Mouse (Mus musculus): Measurements from ENCODE around the gene Rsph9.

Rsph9 gene

DNA sequence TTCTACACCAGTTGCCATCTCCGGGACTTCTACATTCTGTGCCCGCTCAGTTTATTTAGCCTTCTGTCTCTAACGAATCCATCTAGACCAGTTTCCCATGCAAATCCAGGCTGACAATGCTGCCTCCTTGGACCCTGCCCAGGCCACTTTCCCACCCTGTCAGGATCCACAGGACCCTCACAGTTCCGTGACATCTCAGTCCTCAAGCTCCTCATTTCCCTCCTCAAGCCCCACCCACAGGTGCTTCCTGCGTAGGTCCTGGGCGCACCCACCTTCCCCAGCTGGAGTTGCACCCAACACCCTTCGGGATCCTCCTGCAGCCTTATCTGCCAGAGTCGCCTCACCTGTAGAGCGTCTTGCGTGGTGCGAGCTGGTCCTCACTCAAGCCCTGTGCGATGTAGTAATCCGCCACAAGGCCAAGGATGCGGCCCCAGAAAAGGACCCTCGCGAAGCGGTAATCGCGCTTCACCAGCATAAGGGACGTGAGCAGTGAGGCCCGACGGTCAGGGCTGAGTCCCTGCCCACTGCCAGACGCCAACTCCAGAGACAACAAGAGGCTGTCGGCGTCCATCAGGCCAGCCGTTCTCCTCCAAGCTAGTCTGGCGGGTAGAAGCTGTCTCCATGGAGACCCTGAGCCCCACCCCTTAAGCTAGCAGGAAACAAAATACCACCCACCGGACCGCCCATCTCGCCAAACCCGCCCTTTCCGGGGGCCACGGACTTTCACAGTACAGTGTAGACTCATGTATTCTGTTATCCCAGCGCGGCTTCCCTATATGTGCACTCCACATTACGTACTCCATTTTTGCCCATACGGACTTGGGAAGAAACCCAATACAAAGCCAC is at the start of gene Rsph9:
TSS of gene Rsph9 (minus strand) at position 639 of the 846 bp plus-strand sequence.
- in situ Hi-C loops (cut with MboI, MseI): no loop called here

DNA sequence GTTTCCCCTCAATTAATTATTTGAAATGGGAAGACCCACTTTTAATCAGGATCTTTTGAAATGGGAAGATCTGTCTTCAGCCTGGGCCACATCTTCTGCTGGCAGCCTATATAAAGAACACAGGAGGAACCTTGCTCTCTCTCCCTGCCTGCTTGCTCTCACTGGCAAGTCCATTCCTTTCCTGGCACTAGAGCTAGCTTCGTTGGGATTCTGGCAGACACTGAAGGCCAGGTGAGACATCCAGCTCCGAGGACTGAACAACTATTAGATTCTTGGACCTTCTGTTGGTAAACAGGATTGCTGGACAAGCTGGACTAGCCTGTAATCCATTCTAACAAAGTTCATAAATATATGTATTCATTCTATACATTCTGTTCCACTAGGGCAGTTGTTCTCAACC is 44.8 kb upstream of the Rsph9 start:
- in situ Hi-C loops (cut with MboI, MseI): no loop called here

DNA sequence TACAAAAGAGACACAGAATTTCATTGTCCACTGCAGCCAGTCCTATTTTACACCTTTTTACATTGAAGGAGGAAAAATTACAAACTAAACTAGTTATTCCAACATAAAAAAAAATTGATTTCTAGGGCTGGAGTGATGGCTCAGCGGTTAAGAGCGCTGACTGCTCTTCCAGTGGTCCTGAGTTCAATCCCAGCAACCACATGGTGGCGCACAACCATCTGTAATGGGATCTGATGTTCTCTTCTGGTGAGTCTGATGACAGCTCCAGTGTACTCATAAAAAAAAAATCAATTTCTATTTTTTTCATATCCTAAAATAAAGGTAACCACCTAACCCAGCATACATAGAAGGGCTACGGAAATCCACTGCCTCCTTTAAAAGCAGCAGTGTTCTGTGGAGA is 38.3 kb upstream of the Rsph9 start:
- in situ Hi-C loops (cut with MboI, MseI): no loop called here

DNA sequence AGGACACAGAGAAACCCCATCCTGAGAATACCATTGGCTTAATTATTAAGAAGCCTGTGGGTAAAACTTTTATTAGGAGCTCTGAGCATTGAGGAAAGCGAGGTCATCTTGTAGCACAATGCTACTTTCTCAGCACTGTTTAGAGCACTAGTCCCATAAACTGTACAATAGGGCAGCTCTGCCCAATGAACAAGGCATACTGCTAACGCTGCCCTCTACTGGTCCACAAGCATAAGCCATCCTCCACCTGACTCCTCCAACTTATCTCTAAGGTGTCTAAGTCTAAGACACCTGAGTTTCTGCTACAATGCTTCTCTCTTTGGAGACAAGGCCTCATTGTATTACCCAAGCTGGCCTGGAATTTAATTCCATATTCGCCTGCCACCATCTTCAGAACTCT is 26.5 kb upstream of the Rsph9 start:
- in situ Hi-C loops (cut with MboI, MseI): loop anchor here in 1 of 2 experiments (25.0 kb wide), 1 partner anchor 1867 kb away; the partner anchor contains the start of gene 1700122O11Rik

DNA sequence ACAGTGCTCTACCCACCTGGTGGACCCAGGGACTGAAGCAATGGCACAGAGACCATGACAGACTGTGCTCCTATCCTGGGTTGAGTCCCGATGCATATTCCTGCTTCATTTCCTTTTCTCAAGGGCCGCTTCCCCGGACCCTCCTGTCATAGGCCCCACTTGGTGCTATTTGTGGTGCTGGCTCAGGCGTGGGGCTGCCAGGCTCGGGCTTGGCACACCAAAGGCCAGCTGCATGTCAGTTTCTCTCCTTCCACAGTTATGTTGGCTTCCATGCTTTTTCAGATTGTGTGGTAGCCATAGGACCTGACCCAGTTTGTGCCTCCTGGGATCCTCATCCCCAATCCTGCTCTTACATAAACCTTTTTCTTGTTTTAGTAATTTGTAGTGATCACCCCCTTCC is 24.8 kb upstream of the Rsph9 start:
- in situ Hi-C loops (cut with MboI, MseI): loop anchor here (5.0 to 25.0 kb wide), 2 partner anchors 34 to 1869 kb away; partner anchors contain the start of genes 1700122O11Rik (in 1 of the 2), Polh (in 1 of the 2) and Xpo5 (in 1 of the 2)

DNA sequence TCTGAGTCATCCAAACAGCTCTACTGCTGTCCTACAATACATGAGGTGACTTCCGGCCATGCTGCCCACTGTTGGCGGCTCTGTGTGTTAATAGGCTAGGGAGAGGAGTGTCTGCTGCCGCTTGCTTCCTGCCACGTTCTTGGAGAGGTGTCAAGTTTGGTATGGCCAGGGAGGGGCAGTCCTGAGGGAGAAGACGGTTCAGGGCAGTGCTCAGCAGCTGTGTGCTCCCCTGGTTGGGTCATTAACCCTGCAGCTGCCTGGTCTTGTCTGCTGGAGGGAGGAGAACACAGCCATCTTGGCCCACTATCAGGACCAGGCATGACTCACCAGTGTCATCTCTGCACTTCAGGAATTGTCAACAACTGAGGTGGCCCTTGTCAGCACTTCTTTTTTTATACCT is 24.3 kb upstream of the Rsph9 start:
- in situ Hi-C loops (cut with MboI, MseI): loop anchor here (5.0 to 25.0 kb wide), 2 partner anchors 34 to 1869 kb away; partner anchors contain the start of genes 1700122O11Rik (in 1 of the 2), Polh (in 1 of the 2) and Xpo5 (in 1 of the 2)

DNA sequence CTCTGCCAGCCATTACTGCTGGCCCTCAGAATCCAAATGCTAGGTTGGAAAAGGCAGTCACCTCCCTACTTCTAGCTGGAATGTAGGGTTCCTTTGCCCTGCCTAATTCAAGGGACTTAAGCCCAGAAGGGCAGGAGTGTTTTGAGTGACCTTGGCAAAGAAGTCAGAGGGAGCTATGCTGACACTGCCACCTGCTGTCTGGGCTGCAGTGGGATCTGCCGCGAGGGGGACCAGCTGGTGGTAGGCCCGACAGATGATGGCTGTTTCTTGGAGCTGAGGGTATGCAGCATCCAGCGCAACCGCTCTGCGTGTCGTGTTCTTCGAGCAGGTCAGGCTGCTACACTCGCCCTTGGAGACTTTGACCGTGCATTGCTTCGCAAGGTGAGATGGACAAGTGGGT is 23.0 kb upstream of the Rsph9 start:
- in situ Hi-C loops (cut with MboI, MseI): loop anchor here (5.0 to 25.0 kb wide), 2 partner anchors 35 to 1870 kb away; partner anchors contain the start of genes 1700122O11Rik (in 1 of the 2), Polh (in 1 of the 2) and Xpo5 (in 1 of the 2)

DNA sequence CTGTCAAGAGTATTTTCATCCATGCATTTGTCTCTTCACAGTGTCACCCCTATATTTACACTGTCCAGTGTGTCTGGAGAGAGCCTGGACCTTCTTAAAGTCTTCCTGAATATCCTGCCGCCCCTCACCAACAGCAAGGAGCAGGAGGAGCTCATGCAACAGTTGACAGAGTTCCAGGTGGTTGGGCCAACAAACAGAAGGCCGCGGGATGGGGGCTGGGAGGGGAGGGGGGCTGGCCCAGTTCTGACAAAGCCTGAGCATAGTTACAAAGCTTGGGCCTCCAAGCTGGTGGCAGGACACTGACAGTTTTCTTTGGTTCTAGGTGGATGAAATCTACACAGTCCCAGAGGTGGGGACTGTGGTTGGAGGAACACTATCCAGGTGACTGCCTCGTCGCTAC is 22.3 kb upstream of the Rsph9 start:
- in situ Hi-C loops (cut with MboI, MseI): loop anchor here (5.0 to 25.0 kb wide), 2 partner anchors 36 to 1871 kb away; partner anchors contain the start of genes 1700122O11Rik (in 1 of the 2), Polh (in 1 of the 2) and Xpo5 (in 1 of the 2)

DNA sequence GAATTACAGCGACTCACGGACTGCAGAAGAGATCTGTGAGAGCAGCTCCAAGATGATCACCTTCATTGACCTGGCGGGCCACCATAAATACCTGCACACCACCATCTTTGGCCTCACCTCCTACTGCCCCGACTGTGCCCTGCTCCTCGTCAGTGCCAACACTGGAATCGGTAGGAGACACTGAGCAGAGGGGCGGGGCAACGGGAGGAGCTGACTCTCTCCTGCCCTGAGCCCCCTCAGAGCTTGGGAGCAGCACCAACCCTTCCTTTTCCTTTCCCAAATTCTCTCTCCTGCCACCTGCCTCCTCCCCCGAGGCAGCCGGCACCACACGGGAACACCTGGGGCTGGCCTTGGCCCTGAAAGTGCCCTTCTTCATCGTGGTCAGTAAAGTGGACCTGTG is 21.4 kb upstream of the Rsph9 start:
- in situ Hi-C loops (cut with MboI, MseI): loop anchor here (5.0 to 25.0 kb wide), 2 partner anchors 37 to 1872 kb away; partner anchors contain the start of genes 1700122O11Rik (in 1 of the 2), Polh (in 1 of the 2) and Xpo5 (in 1 of the 2)

DNA sequence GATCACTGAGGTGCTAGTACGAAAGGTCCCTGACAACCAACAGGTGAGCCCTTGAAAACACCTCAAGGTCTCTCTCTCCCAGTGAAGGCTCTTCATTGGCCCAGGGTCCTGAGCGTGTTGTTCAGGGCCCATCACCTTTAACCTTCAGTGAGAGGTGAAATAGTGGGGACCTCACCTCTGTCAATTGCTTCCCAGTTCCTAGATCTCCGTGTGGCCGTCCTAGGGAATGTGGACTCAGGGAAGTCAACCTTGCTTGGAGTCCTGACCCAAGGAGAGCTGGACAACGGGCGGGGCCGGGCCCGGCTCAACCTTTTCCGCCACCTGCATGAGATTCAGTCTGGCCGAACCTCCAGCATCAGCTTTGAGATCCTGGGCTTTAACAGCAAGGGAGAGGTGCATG is 20.8 kb upstream of the Rsph9 start:
- in situ Hi-C loops (cut with MboI, MseI): loop anchor here (5.0 to 25.0 kb wide), 2 partner anchors 38 to 1873 kb away; partner anchors contain the start of genes 1700122O11Rik (in 1 of the 2), Polh (in 1 of the 2) and Xpo5 (in 1 of the 2)

DNA sequence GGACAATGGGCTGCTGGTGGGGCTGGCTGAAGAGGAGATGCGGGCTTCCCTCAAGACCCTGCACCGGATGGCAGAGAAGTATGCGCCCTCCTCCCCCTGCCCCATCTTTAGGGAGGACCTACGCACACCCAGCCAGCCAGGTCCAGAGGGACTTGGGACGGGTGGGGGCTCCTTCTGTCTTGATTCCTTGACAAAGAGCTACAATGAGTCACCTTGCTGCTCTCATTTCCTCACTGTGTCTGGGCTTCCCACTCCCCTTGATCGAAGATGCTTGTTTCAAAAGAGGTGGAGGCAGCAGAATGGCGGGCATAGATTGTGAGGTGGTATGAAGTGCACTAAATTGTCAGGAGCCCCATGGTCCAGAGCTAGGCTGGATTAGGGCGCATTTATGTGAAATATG is 20.3 kb upstream of the Rsph9 start:
- in situ Hi-C loops (cut with MboI, MseI): loop anchor here in 1 of 2 experiments (25.0 kb wide), 1 partner anchor 1873 kb away; the partner anchor contains the start of gene 1700122O11Rik

DNA sequence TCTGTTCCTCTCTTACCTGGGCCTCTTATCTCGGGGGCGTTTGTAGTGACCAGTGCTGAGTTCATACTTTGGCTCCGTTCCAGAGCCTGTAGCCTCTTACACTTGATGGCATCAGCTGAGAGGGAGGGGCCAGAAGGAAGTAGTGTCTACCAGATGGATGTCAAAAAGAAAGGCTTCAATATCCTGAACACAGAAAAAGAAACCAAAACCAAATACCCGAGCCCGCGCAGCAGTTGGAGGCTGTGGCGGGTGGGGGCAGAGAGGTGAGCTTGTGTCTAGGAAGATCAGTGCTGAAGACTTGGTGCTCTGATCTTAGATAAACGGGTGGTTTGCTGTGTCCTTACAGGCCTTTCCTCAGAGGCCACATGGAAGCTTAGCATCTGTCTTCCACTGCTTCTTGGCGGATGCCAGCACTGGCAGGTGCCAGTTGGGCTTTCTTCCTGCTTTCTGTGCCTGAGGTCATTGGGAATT is 19.0 kb upstream of the Rsph9 start:
- in situ Hi-C loops (cut with MboI, MseI): loop anchor here in 1 of 2 experiments (25.0 kb wide), 1 partner anchor 1874 kb away; the partner anchor contains the start of gene 1700122O11Rik

DNA sequence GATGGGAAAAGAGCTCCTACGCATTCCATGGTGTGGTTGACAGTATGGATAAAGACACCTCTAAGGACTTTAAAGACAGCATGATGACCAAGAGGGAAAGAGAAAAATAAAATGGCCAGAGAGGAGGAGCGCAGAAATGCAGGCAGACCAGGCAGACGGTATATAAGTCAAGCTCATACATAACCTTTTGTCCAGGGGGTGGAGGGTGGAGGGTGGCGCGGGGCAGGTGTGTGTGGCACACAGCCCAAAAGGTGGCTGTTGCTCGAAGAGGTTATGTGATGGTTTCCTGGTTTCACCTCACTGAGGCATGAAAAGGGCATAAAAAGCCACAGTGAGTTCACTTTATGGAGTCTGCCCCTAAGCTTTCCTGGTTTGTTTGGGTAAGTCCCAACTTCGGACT is 18.5 kb upstream of the Rsph9 start:
- in situ Hi-C loops (cut with MboI, MseI): loop anchor here in 1 of 2 experiments (25.0 kb wide), 1 partner anchor 1875 kb away; the partner anchor contains the start of gene 1700122O11Rik

DNA sequence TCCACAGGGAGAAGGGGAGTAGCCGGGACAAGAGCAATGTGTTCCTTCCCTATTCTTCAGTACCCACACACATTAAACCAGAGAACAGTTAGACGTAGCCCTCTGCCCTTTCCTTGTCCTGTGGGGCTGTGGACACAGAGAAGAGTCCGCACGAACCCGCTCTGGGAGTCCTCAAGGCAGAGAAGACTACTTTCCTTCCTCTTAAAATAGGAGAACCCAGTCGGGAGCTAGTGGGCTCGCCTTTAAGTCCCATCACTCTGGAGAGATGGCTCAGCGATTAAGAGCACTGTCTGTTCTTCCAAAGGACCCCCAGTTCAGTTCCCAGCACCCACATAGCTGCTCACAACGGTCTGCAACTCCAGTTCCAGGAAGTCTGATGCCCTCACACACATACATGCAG is 17.7 kb upstream of the Rsph9 start:
- in situ Hi-C loops (cut with MboI, MseI): loop anchor here in 1 of 2 experiments (25.0 kb wide), 1 partner anchor 1876 kb away; the partner anchor contains the start of gene 1700122O11Rik

DNA sequence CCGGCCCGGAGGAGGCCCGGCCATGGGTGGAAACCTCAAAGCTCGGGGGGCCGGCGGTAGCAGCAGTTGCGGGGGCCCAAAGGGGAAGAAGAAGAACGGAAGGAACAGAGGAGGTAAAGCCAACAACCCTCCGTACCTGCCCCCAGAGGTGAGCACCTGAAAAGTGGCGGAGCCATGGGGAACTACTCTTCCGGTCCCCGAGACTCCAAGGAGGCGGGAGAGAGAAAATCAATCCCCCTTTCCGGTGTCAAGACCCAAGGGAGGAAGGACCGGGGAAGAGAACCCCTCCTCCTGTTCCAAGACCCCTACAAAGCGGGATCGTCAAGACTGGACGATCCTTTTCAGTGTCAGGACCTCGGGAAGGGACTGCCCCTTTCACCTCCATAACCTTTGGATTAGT is 17.2 kb upstream of the Rsph9 start:
- in situ Hi-C loops (cut with MboI, MseI): loop anchor here in 1 of 2 experiments (25.0 kb wide), 1 partner anchor 1876 kb away; the partner anchor contains the start of gene 1700122O11Rik

DNA sequence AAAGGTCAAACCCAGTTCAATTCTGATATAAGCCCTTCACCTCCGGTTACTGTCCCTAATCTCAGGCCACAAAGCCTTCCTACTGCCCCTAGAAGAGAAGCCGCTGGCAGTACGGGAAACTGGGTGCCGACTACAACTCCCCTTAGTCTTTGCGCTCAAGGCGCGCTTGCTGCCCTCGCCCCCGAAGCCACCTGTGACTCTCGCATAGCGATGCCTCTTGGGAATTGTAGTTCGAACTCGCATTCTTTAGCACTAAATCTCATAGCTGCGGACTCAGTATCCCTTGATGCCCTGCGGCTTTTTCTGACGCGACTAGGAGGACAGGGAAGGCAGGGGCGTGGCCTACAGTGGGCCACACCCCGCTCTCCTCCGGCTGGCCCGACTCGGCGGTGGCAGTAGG is 16.7 kb upstream of the Rsph9 start, which contains the start of gene Gtpbp2:
TSS of gene Gtpbp2 (plus strand) at position 347 of the 400 bp plus-strand sequence.
- in situ Hi-C loops (cut with MboI, MseI): loop anchor here in 1 of 2 experiments (25.0 kb wide), 1 partner anchor 1877 kb away; the partner anchor contains the start of gene 1700122O11Rik

DNA sequence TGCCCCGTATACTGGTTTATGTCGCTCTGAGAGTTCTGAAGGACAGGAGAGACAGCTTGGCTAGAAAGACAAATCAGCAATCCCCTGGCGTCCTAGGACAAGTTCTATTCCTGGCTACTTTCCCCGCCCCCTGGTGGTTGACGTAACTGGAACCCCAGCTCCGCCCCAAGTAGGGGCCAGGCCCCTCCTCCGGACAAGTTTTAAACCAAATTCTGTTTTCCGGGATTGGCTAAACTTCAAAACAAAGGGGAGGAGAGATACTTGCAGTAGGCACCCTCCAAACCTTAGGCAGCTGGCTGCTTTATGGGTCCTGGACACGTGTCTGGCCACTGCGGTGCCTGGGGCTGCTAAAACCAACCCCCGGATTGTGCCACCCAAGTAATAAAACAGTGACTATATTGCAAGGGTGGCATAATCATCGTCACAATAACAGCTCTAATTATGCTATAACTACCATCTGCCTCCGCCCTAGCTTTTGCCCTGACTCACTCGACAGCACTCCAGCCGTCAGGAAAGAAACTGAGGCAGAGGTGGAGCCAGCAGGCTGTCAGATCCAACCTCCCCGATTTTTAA is 16.2 kb upstream of the Rsph9 start:
- in situ Hi-C loops (cut with MboI, MseI): loop anchor here in 1 of 2 experiments (25.0 kb wide), 1 partner anchor 1877 kb away; the partner anchor contains the start of gene 1700122O11Rik

DNA sequence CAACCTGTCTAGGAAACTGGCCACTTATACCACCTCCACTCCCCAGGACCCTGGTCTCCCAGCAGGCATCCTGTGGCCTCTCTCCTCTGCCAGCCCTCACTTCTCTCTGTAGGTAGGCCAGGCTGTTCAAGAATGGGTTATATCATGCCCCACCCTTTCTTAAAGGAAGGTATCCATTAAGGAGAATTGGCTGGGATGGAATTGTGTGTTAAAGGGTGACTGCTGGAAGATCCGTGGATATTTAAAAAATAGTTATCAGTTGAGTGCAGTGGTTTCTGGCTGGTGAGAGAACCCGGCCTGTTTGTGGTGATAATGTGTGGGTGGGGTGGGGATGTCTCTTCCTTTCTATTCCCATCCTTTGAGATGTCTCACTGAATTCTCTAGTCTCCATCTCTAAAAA is 15.2 kb upstream of the Rsph9 start:
- in situ Hi-C loops (cut with MboI, MseI): loop anchor here in 1 of 2 experiments (5.0 to 25.0 kb wide), 2 partner anchors 582 to 1878 kb away; partner anchors contain the start of gene 1700122O11Rik

DNA sequence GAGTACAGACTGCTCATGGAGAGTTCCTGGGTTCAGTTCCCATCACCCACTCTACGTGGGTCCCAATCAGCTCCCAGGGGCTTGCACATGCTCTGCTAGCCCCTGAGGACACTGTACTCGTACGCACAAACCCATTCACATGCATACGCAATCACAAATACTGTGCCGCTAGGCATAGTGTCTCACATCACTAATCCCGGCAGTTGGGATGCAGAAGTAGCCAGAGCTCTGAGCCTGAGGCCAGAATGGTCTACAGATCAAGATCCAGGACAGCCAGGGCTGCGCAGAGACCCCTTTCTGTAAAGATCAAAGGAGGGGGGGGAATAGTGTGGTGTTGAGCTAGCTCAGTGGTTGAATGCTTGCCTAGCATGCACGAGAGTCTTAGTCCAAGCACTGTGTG is 13.1 kb upstream of the Rsph9 start:
- in situ Hi-C loops (cut with MboI, MseI): loop anchor here in 1 of 2 experiments (5.0 to 25.0 kb wide), 2 partner anchors 580 to 1880 kb away; partner anchors contain the start of gene 1700122O11Rik

DNA sequence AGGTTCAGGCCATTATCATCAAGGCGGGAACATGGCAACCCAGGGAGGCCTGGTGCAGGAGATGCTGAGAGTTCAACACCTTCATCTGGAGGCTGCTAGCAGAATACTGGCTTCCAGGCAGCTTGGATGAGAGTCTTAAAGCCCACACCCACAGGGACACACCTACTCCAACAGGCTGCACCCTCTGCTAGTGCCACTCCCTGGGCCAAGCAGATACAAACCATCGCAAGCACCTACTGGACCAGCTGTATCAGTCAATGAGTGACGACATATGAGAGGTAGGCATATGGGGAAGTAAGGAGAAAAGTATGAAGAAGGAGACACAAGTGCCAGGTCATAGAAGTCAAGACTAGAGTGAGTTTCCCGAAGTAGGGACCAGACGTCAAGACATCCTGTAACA is 12.7 kb upstream of the Rsph9 start:
- in situ Hi-C loops (cut with MboI, MseI): loop anchor here in 1 of 2 experiments (5.0 to 25.0 kb wide), 2 partner anchors 579 to 1881 kb away; partner anchors contain the start of gene 1700122O11Rik

Measured in T-helper 17 cell (primary cell).